Mouse (Mus musculus) heart, adult 11 months (tissue): Measurements from ENCODE around the gene Cdkal1.
A peak's percentile ranks its signal among the peaks of the same experiment; 100 is the strongest.

ENCODE experiments used
- DNase-seq: peaks from one replicate; pipeline ENCODE4 v3.0.0; 2022

Gene Cdkal1

GRCm38 (mm10) chr13:29855281-29856031 lies at the start of gene Cdkal1:
Gene Cdkal1 (minus strand): TSS chr13:29855674.
- DNase-seq, result peak; percentile 97

DNA sequence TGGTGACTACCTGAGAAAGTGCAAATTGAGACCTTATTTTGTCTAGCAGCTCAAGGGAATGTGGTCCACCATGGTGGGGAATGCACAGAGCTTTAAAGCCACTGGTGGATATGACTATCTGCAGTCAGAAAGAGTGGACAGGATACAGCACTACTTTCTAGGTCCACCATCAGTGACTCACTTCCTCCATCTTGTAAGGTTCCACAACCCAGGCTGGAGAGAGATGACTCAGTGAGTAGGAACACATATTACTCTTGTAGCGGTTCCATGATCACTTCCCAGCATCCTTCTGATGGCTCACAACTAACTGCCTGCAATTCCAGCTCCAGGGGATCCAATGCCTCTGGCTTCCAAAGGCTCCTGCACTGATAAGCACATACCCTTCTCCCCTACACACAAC lies 47.9 kb upstream of the Cdkal1 start:
- DNase-seq, result peak; percentile 33

DNA sequence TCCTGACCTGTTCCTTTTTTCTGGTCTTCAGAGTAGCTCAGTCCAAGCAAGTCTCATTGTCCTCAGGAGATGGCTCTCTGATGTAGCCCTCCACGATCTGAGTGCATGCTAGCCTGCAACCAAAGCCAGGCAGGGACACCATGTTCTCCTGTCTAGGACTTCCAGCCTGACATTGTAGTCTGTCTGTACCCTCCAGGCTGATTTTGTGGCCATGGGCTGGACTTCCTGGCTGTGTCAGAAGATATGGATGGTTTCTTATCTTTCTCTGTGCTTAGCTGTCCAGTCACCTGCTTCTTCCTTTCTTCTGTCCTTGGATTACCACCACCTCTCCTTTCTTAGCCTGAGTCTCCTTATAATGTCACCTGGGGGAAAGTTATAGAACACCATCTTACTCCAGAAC lies 47.2 kb upstream of the Cdkal1 start:
- DNase-seq, result peak; percentile 51

GRCm38 (mm10) chr13:29901641-29902040 lies 46.2 kb upstream of the Cdkal1 start:
- peak; percentile 37 for DNase-seq

DNA sequence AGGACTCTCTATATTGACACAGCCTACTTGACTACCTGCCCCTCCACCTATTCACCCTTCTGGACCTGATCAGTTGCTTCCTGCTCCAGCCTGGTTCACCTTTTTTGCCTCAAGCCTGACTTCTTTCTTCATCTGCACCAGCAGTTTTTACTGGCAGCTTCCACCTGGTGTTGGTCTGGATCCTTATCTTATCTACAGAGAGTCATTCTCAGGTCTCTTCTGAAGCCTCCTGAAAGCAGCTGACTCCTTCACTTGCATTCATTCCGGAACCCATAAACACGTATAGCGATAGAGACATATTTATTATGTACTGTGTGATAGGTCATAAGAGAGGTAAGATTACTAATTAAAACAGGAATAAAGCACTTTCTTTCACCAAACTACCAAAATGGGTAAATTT lies 11.3 kb upstream of the Cdkal1 start:
- DNase-seq, result no peak

GRCm38 (mm10) chr13:29864331-29864730 lies 8.9 kb upstream of the Cdkal1 start:
- no peak for DNase-seq

GRCm38 (mm10) chr13:29860087-29860486 lies 4.6 kb upstream of the Cdkal1 start:
- DNase-seq, result no peak

DNA sequence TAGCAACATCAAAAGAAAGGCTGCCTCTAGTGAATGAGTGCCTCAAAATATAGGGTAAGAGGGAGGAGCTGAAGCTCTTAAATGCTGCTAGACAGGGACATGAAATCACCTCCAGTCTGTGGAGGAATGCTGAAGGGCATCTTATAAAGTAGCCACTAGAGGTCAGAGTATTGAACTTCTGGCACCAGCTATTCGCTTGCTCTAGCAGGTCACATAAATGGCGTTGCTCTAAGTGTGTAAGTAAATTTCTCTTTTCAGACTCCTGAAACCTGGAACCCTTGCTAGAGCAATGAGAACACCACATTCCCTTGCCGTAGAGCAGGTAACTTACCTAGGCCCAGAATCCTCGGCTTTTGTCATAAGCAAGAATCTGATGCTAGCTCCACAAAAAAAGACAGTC lies 2.0 kb upstream of the Cdkal1 start:
- no peak for DNase-seq

- no peak for DNase-seq
These were observed 598 bp downstream of the Cdkal1 start for GRCm38 (mm10) chr13:29854876-29855275.

DNA sequence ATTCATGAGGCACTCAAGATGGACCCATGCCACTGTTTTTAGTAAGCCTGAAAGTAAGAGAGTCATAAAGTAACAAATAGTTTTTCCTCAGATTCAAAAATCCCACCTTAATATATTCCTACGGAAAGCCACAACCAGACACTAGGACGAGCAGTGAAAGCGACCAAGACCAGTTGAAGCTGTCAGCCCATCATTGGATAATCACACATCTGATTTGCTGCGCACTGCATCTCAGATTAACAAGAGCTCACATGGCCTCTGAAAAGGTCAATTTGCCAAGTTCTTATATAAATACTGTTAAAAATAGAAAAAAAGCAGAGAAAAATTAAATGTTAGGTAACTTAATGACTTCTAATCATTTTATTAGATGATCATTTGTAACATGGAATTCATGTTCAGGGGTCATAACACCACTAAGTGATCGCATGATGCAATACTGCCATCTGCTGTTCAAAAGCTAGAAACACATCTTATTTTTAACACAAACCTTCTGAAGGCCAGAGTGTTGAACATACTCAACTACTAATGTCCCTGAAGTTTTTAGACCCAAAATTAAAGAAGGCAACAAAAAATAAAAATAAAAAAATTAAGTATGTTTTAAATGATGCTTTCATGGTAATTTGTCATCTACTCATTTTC lies 16.9 kb downstream of the Cdkal1 start:
- DNase-seq, result no peak

- no peak for DNase-seq
These were observed 20.3 kb downstream of the Cdkal1 start for GRCm38 (mm10) chr13:29835170-29835569.

DNA sequence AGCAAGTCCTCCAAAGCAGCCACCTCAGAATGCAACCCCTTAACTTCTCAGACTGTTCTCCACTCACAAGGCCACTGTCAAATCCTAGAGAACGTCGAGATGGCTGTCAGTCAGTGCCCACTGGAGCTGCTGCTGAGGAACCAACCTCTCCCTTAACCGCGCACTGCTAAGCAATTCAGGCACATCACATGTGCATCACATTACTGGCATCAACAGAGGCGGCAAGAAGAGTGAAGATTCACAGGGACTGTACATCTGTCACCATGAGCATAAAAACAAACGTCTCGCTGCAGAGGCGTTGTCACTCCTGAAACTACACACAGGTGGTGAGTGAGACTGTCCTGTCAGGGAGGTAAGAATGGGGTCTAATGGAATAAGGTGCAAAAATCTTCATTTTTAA lies 21.7 kb downstream of the Cdkal1 start:
- DNase-seq, result no peak

- peak; percentile 39 for DNase-seq
These were observed 24.3 kb downstream of the Cdkal1 start for GRCm38 (mm10) chr13:29831126-29831525.

- no peak for DNase-seq
These were observed 27.4 kb downstream of the Cdkal1 start for GRCm38 (mm10) chr13:29828032-29828431.

GRCm38 (mm10) chr13:29826469-29826868 lies 29.0 kb downstream of the Cdkal1 start:
- peak; percentile 63 for DNase-seq

GRCm38 (mm10) chr13:29826041-29826440 lies 29.4 kb downstream of the Cdkal1 start:
- no peak for DNase-seq

DNA sequence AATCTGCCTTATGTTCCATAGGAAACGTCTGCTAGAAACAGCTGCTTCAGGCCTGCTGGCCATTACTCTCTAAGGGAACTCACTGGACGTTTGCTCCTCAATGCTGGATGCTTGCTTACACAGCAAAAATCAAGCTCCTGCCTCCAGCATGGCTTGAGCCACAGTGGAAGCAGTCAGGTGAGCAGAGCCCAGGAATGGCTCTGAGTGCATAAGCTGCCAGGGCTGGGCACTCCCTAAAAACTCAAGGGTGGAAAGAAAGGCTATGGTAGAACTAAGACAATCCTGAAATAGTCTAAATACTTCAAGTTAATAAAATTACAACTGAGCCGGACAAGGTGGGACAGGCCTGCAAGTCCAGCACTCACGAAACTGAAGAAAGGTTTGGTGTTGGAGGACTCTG lies 30.7 kb downstream of the Cdkal1 start:
- peak; percentile 69 for DNase-seq

GRCm38 (mm10) chr13:29824326-29824725 lies 31.1 kb downstream of the Cdkal1 start:
- DNase-seq, result no peak

DNA sequence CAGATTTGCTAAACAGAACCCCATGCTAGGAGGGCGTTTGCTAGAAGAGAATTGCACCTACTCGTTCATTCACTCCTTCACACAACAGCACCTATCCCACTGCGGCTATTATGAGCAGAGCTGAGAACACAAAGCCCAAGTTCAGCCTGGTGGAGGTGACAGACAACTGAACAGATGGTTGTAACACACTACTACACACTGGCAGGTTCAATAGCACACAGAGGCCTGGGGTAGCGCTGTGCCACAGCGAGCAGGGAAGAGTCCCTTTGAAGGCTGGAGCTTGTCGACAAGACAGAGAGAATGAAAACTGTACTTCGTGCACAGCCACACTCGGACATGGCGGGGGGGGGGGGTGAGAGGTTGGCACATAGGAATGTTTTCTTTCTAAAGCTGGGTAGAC lies 31.6 kb downstream of the Cdkal1 start:
- DNase-seq, result peak; percentile 76

GRCm38 (mm10) chr13:29823487-29823886 lies 32.0 kb downstream of the Cdkal1 start:
- DNase-seq, result peak; percentile 43

DNA sequence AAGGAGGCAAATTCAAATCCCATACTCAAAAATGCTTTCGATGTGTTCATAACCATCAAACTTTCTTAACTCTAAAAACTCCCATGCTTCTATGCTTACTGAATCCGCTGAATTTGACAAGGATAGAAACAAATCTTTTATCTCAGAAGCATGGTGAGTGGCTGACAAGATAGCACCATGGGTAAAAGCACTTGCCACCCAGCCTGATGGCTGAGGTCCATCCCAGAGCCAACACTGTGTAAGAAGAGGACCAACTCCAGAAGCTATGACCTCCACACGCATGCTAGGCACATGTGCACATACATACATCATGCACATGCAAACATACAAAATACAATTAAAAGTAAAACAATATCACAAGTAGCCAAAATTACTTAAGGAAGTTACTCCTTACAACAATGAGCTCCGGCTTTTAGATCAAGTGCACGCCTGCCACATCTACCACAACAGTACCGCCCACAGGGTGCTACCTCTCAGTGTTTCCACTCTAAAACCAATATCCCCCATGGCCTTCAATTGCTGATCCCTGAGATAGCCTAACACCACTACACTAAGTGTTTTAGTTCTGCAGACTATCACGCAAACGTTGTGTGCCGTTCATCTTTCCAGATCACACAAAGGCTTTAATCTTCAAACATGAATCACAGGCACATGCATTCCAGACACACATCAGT lies 35.4 kb downstream of the Cdkal1 start:
- DNase-seq, result peak; percentile 75

DNA sequence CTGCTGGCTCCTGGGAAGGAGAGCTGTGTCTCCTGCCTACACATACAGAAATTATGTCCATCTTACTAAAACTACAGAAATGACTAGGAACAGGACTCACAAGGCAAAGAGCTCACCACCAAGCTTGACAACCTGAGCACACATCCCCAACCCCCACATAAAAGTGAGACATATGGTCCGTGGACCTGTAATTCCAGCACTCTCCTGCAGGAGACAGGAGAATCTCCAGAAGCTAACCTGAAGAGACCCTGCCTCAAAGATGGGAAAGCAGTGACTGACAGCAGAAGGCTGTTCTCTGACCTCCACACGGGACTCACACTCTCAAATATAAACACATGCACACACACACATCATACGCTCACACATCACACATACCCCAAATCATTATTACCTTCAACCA lies 36.3 kb downstream of the Cdkal1 start:
- DNase-seq, result no peak

- DNase-seq, result peak; percentile 31
These were observed 37.2 kb downstream of the Cdkal1 start for GRCm38 (mm10) chr13:29818314-29818713.

DNA sequence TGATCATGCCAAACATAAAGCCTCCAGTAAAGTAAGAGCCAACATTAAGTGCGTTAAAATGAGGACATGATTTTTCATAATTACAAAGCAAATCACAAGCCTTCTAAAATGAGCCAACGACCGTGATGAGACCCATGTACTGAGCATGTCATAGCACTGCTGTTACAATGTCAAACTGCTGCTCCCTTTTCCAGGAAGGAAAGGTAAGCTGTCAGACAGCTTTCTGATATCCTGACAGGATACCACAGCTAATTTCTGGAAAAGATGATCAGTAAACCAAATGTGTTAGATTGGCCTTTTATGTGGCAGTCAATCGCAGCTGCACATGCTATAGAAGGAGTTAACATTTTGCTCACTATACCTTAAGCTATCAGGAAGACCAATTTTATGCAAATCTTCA lies 44.7 kb downstream of the Cdkal1 start:
- no peak for DNase-seq
